In the genomic region with DNA sequence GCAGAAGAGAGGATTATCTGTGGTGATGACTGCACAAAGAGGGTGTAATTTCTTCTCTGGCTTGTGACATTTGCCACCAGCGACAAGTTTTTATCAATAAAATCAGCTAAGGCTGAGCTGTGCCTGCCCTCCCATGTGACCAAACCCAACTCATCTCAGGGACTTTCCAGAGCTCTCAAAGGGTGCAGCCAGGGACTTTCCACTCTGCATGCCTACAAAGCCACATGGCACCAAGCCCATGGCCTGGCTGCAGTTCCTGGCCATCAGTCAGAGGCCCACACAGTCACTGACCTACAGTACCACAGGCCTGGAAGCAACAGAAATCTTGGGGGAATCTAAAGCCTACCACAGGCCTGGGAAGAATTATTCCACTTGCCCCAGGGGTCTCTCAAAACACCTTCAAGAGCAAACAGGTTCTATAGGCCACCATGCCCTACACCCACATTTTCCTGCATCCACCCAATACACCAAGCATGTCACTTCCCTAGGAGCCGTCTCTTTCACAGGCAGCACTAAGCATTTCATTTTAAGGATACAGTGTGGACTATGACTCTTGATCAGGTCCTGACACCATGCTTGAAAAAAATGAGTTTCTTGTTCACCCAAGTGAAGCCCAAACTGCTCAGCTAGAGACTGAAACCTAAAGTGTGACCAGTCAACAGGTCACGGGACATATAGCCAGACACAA, we compare ENCODE assay signal across 8 mouse cellular contexts. TPM values are rescaled to one million over a fixed set of nuclear protein-coding genes. Genes with fewer than 3 reads are reported as not detected.
DNase-seq lines count a peak whose midpoint lies in the region; ATAC-seq and TF ChIP-seq lines count a peak whose summit lies in the region.

No protein-coding gene starts in this region.

- H3K4me1 ChIP-seq in hindbrain, embryonic 13.5 days (replicated peaks): no peaks in the 10 kb centered on the region
- no peaks in the 10 kb centered on the region for H3K4me1 ChIP-seq in hindbrain, embryonic 12.5 days
- no peaks in the 10 kb centered on the region; the same call in 1 of the 2 replicates for H3K4me1 ChIP-seq in bone marrow, adult 2 months (ENCODE audit: control insufficient read depth, insufficient read depth, low read length)

- ATAC-seq in hindbrain, embryonic 13.5 days (ENCODE audit: low FRiP score): no peak
- no peak for ATAC-seq in hindbrain, embryonic 12.5 days (ENCODE audit: low FRiP score)

- DNase-seq in A20 (ENCODE audit: low read depth, low spot score): peak; percentile 90
- DNase-seq in gastrocnemius, postnatal 10 days: peak; percentile 87
- peak; percentile 44 to 47 for DNase-seq in layer of hippocampus, postnatal 10 days (ENCODE audit: low spot score in 2 of 2)
- peak; percentile 9 for DNase-seq in right cerebral cortex, postnatal 25 days
- DNase-seq in embryo, embryonic 11 days: no peak

- TF ChIP-seq CTCF in bone marrow, adult 2 months (IDR thresholded peaks at IDR 0.05; ENCODE audit: control insufficient read depth, insufficient read depth, low read length): no peak

- 0 out of 2 replicates have a peak overlapping the region, but pooled peaks have one; percentile 8 for H3K9ac ChIP-seq in hindbrain, embryonic 13.5 days
- H3K9ac ChIP-seq in hindbrain, embryonic 12.5 days: no peak overlapping the region

- 89% methylated on average over 3 of the region's 3 CpGs for whole genome bisulfite sequencing in hindbrain, embryonic 13.5 days
- WGBS in hindbrain, embryonic 12.5 days: 90% methylated on average over 3 of the region's 3 CpGs
- WGBS in bone marrow, adult 2 months: 56% methylated on average over 3 of the region's 3 CpGs

- no peak for TF ChIP-seq POLR2A in bone marrow, adult 2 months (IDR thresholded peaks at IDR 0.05; ENCODE audit: borderline replicate concordance, control insufficient read depth, low read depth, low read length)

- H3K9me3 ChIP-seq in hindbrain, embryonic 13.5 days: no peaks in the 10 kb centered on the region
- no peaks in the 10 kb centered on the region for H3K9me3 ChIP-seq in hindbrain, embryonic 12.5 days (replicated peaks)

- no peak overlapping the region for H3K4me2 ChIP-seq in hindbrain, embryonic 13.5 days
- no peak overlapping the region for H3K4me2 ChIP-seq in hindbrain, embryonic 12.5 days (replicated peaks)

- peaks cover 51% of the 10 kb centered on the region for H3K36me3 ChIP-seq in hindbrain, embryonic 13.5 days
- peaks cover 45% of the 10 kb centered on the region for H3K36me3 ChIP-seq in hindbrain, embryonic 12.5 days

- H3K27me3 ChIP-seq in hindbrain, embryonic 13.5 days: no peaks in the 10 kb centered on the region
- no peaks in the 10 kb centered on the region for H3K27me3 ChIP-seq in hindbrain, embryonic 12.5 days

- H3K4me3 ChIP-seq in hindbrain, embryonic 13.5 days: no peak overlapping the region
- H3K4me3 ChIP-seq in hindbrain, embryonic 12.5 days: no peak overlapping the region
- H3K4me3 ChIP-seq in bone marrow, adult 2 months (replicated peaks; ENCODE audit: control insufficient read depth, low read depth, low read length): no peak overlapping the region

- H3K27ac ChIP-seq in hindbrain, embryonic 13.5 days: no peak overlapping the region
- no peak overlapping the region for H3K27ac ChIP-seq in hindbrain, embryonic 12.5 days
- H3K27ac ChIP-seq in bone marrow, adult 2 months (ENCODE audit: control insufficient read depth, insufficient read depth, low read depth, low read length, poor library complexity): peak overlapping the region; percentile 26; the same call in 1 of the 2 replicates

RNA-seq across cellular contexts. Expression of gene Traf2, which starts 12.4 kb away (rescaled TPM):
- 21.1 and 21.2 TPM in 2 replicates for polyA plus RNA-seq in hindbrain, embryonic 13.5 days (2015; fragmentation: Nextera tagmentation; extraction: Ambion mirVana)
- 25.7 and 29.6 TPM in 2 replicates for polyA plus RNA-seq in hindbrain, embryonic 12.5 days (2016; fragmentation: Nextera tagmentation; extraction: Ambion mirVana)
- 14.5 and 22.7 TPM in 2 replicates for polyA plus RNA-seq in bone marrow, adult 2 months (2011; ENCODE audit: insufficient read depth, insufficient read length, low replicate concordance, missing spikeins)
- 10 to 100 TPM; 13.3 to 16.4 TPM for total RNA-seq in gastrocnemius, postnatal 10 days (2021)
- total RNA-seq in layer of hippocampus, postnatal 10 days (2021): 10 to 100 TPM in 1 of 2 experiments, 1 to 10 TPM in 1; 9.0 to 10.5 TPM

RNA-seq across cellular contexts. Expression of gene Edf1, which starts 23.3 kb away (rescaled TPM):
- 409 and 436 TPM in 2 replicates for polyA plus RNA-seq in hindbrain, embryonic 13.5 days (2015; fragmentation: Nextera tagmentation; extraction: Ambion mirVana)
- 377 TPM in 2 replicates for polyA plus RNA-seq in hindbrain, embryonic 12.5 days (2016; fragmentation: Nextera tagmentation; extraction: Ambion mirVana)
- 46.6 and 73.8 TPM in 2 replicates for polyA plus RNA-seq in bone marrow, adult 2 months (2011; ENCODE audit: insufficient read depth, insufficient read length, low replicate concordance, missing spikeins)
- total RNA-seq in gastrocnemius, postnatal 10 days (2021): 100 to 1,000 TPM; 177 to 185 TPM
- total RNA-seq in layer of hippocampus, postnatal 10 days (2021): 100 to 1,000 TPM; 232 to 242 TPM

RNA-seq across cellular contexts. Expression of gene C8g, which starts 32.8 kb away (rescaled TPM):
- 5.4 and 5.5 TPM in 2 replicates for polyA plus RNA-seq in hindbrain, embryonic 13.5 days (2015; fragmentation: Nextera tagmentation; extraction: Ambion mirVana)
- polyA plus RNA-seq in hindbrain, embryonic 12.5 days (2016; fragmentation: Nextera tagmentation; extraction: Ambion mirVana): 4.8 and 6.0 TPM in 2 replicates
- 1.6 and 6.2 TPM in 2 replicates for polyA plus RNA-seq in bone marrow, adult 2 months (2011; ENCODE audit: insufficient read depth, insufficient read length, low replicate concordance, missing spikeins)
- total RNA-seq in gastrocnemius, postnatal 10 days (2021): 1 to 10 TPM; 1.4 to 2.0 TPM
- total RNA-seq in layer of hippocampus, postnatal 10 days (2021): 1 to 10 TPM; 1.5 to 1.9 TPM

RNA-seq across cellular contexts. Expression of gene Fbxw5, which starts 33.8 kb away (rescaled TPM):
- polyA plus RNA-seq in hindbrain, embryonic 13.5 days (2015; fragmentation: Nextera tagmentation; extraction: Ambion mirVana): 119 and 125 TPM in 2 replicates
- polyA plus RNA-seq in hindbrain, embryonic 12.5 days (2016; fragmentation: Nextera tagmentation; extraction: Ambion mirVana): 106 and 116 TPM in 2 replicates
- polyA plus RNA-seq in bone marrow, adult 2 months (2011; ENCODE audit: insufficient read depth, insufficient read length, low replicate concordance, missing spikeins): 18.5 and 30.4 TPM in 2 replicates
- total RNA-seq in gastrocnemius, postnatal 10 days (2021): 10 to 100 TPM; 65.5 to 66.7 TPM
- total RNA-seq in layer of hippocampus, postnatal 10 days (2021): 100 to 1,000 TPM; 132 to 140 TPM

RNA-seq across cellular contexts. Expression of gene Mamdc4, which starts 40.3 kb away (rescaled TPM):
- polyA plus RNA-seq in hindbrain, embryonic 13.5 days (2015; fragmentation: Nextera tagmentation; extraction: Ambion mirVana): 2.3 and 2.6 TPM in 2 replicates
- polyA plus RNA-seq in hindbrain, embryonic 12.5 days (2016; fragmentation: Nextera tagmentation; extraction: Ambion mirVana): 4.7 and 6.7 TPM in 2 replicates
- polyA plus RNA-seq in bone marrow, adult 2 months (2011; ENCODE audit: insufficient read depth, insufficient read length, low replicate concordance, missing spikeins): 1.1 and 9.7 TPM in 2 replicates
- 1 to 10 TPM; 2.7 to 4.1 TPM for total RNA-seq in gastrocnemius, postnatal 10 days (2021)
- total RNA-seq in layer of hippocampus, postnatal 10 days (2021): 1 to 10 TPM; 1.0 to 5.4 TPM
